Mouse (Mus musculus): Measurements from ENCODE around the gene Cbx1. TPM values are rescaled to one million over a fixed set of nuclear protein-coding genes. Genes with fewer than 3 reads are reported as not detected.

The Cbx1 gene
- polyA plus RNA-seq, 1 experiment from 2014 or later = 80.2 TPM

DNA sequence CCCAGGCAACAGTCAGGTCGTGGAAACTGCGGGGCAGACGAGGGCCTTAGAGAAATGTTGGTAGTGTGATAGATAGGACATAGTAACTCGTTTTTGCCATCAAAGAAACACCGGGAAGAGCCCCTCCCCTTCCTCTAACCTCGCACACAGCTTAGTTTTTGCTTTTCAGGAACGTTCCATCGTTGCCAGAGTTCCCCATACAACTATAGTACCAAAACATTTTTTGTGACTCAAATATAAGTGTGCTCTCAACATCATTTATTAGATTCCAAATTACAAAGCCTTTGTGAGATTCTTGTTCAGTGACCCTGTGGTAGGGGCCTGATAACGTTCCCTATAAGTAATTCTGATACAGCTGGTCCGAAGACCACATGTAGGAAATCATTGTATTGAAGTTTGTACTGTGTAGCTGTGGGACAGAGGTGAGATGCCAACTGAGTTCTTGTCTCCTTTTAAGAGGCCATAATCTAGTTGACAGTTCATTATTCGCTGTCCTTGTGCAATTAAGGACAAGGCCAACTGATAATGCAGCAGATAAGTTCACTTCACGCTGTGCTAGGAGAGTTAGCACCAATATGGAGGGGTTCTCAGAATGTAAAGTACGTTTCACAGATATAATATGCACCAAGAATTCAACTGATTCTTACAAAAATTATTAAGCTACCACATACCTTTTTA lies 41.8 kb downstream of the Cbx1 start:
- peaks cover 30% of the 10 kb centered on the region for H3K4me1 ChIP-seq (ENCODE audit: control insufficient read depth, insufficient read depth, low read length)
- ATAC-seq (ENCODE audit: low read depth) (no peak), DNase-seq (ENCODE audit: low spot score) (no peak)
- peaks cover 19% of the 10 kb centered on the region for H3K36me3 ChIP-seq (ENCODE audit: control insufficient read depth, insufficient read depth, low read length)
- no peaks in the 10 kb centered on the region for H3K9me3 ChIP-seq (ENCODE audit: control insufficient read depth, low read length)
- H3K9ac ChIP-seq (ENCODE audit: low read depth, low read length) = peak overlapping the region; percentile 81
- H3K27ac ChIP-seq (replicated peaks; ENCODE audit: low read depth, low read length) = peak overlapping the region; percentile 95
- H3K4me2 ChIP-seq (ENCODE audit: low read depth, low read length) = peak overlapping the region; percentile 58
- no peaks in the 10 kb centered on the region for H3K27me3 ChIP-seq (replicated peaks; ENCODE audit: control insufficient read depth, insufficient read depth, low read length)
- WGBS = 22% methylated on average over 13 of the region's 13 CpGs
- H3K4me3 ChIP-seq (ENCODE audit: low read depth, low read length) = peak overlapping the region; percentile 94

DNA sequence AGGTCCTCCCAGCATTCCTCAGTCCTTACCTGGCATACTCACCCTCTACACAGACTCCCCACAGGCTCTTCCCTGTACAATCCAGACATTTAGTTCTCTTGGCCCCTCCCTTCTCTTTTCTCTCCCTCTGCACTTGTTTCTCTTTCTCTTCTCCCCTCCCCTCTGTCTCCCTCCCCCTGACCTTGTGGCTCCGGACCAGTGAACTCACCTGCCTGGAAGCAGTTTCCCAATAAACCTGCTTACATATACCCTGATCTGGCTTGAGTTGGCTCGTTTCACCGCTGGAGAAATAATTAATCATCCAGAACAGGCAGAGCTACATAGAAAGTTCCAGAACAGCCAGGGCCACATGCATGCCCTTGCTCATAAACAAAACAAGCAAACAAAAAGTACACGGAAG lies 42.6 kb downstream of the Cbx1 start:
- DNase-seq (ENCODE audit: low spot score) = no peak
- no peak overlapping the region for H3K4me2 ChIP-seq (ENCODE audit: low read depth, low read length)
- peaks cover 11% of the 10 kb centered on the region for H3K36me3 ChIP-seq (ENCODE audit: control insufficient read depth, insufficient read depth, low read length)
- no peak for ATAC-seq (ENCODE audit: low read depth)
- H3K4me1 ChIP-seq (ENCODE audit: control insufficient read depth, insufficient read depth, low read length) = peaks cover 21% of the 10 kb centered on the region
- H3K9ac ChIP-seq (ENCODE audit: low read depth, low read length) = no peak overlapping the region
- H3K27me3 ChIP-seq (replicated peaks; ENCODE audit: control insufficient read depth, insufficient read depth, low read length) = no peaks in the 10 kb centered on the region
- WGBS = 67% methylated on average over 4 of the region's 4 CpGs
- no peak overlapping the region for H3K4me3 ChIP-seq (ENCODE audit: low read depth, low read length)
- H3K9me3 ChIP-seq (ENCODE audit: control insufficient read depth, low read length) = no peaks in the 10 kb centered on the region
- no peak overlapping the region for H3K27ac ChIP-seq (replicated peaks; ENCODE audit: low read depth, low read length)

DNA sequence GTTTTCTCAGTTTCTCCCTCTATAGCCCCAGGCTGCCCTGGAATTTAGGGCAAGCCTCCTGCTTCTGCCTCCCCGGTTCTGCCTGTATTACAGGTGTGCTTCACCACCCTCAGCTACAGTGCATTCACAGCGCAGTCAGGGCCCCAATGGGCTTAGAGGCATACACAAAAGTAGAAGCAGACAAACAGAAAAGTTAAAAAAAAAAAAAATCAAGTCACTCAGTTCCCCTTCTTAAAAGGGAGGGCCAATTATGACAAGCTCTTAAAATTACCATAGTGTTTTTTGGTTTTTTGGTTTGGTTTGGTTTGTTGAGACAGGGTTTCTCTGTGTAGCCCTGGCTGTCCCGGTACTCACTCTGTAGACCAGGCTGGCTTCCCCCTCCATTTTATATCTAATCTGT lies 43.6 kb downstream of the Cbx1 start:
- Histone ChIP-seq H3K27ac (replicated peaks; ENCODE audit: low read depth, low read length) (no peak overlapping the region), H3K36me3 (ENCODE audit: control insufficient read depth, insufficient read depth, low read length) (peaks cover 3% of the 10 kb centered on the region; the same call in 1 of the 2 replicates), H3K27me3 (replicated peaks; ENCODE audit: control insufficient read depth, insufficient read depth, low read length) (no peaks in the 10 kb centered on the region), H3K4me1 (ENCODE audit: control insufficient read depth, insufficient read depth, low read length) (peaks cover 11% of the 10 kb centered on the region), H3K4me3 (ENCODE audit: low read depth, low read length) (no peak overlapping the region), H3K9ac (ENCODE audit: low read depth, low read length) (no peak overlapping the region), H3K4me2 (ENCODE audit: low read depth, low read length) (no peak overlapping the region), H3K9me3 (ENCODE audit: control insufficient read depth, low read length) (no peaks in the 10 kb centered on the region)
- ATAC-seq (ENCODE audit: low read depth) (no peak), DNase-seq (ENCODE audit: low spot score) (no peak)
- 91% methylated on average over 3 of the region's 3 CpGs for WGBS

DNA sequence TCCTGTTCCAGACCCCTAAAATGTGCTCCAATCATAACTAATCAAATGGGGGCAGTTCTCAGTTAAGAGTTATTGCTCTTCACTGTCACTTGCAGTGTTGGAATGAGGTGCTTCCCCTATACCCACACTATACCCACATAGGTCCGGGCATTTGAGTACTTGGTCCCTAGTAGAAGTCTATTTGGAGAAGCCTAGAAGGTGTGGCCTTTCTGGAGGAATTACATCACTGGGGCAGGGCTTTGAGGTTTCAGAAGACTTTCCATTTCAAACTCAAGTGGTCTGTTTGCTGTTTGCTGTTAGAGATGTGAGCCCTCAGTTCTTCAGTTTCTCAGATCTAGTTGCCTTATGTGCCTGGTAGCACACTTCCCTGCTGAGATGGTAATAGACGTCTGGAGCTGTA lies 44.0 kb downstream of the Cbx1 start:
- no peak for ATAC-seq (ENCODE audit: low read depth)
- H3K4me3 ChIP-seq (ENCODE audit: low read depth, low read length) = no peak overlapping the region
- H3K36me3 ChIP-seq (ENCODE audit: control insufficient read depth, insufficient read depth, low read length) = no peaks in the 10 kb centered on the region
- 66% methylated on average over 2 of the region's 2 CpGs for WGBS
- no peaks in the 10 kb centered on the region for H3K27me3 ChIP-seq (replicated peaks; ENCODE audit: control insufficient read depth, insufficient read depth, low read length)
- no peak overlapping the region for H3K27ac ChIP-seq (replicated peaks; ENCODE audit: low read depth, low read length)
- no peaks in the 10 kb centered on the region for H3K9me3 ChIP-seq (ENCODE audit: control insufficient read depth, low read length)
- no peak overlapping the region for H3K4me2 ChIP-seq (ENCODE audit: low read depth, low read length)
- no peak overlapping the region for H3K9ac ChIP-seq (ENCODE audit: low read depth, low read length)
- peaks cover 9% of the 10 kb centered on the region for H3K4me1 ChIP-seq (ENCODE audit: control insufficient read depth, insufficient read depth, low read length)
- DNase-seq (ENCODE audit: low spot score) = no peak

DNA sequence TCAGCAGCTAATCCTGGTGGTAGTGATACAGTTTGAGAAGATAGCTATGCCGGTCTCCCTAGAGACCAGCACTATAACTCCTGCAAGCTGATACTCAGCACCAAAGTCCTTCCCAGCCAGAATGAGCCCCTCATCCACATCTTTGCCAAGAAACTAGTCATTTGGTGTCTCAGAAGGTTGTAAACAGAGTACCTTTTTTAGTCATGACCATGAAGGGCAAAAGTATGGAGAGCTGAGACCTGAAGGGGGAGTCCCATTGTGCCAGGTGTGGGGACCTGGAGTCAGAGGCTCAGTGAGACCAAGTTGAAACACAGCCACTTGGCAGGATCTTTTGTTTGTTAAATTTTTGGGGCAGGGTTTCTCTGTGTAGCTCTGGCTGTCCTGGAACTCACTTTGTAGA lies 45.2 kb downstream of the Cbx1 start:
- Histone ChIP-seq H3K36me3 (ENCODE audit: control insufficient read depth, insufficient read depth, low read length) (no peaks in the 10 kb centered on the region), H3K4me1 (ENCODE audit: control insufficient read depth, insufficient read depth, low read length) (no peaks in the 10 kb centered on the region), H3K27ac (replicated peaks; ENCODE audit: low read depth, low read length) (no peak overlapping the region), H3K9me3 (ENCODE audit: control insufficient read depth, low read length) (no peaks in the 10 kb centered on the region), H3K27me3 (replicated peaks; ENCODE audit: control insufficient read depth, insufficient read depth, low read length) (no peaks in the 10 kb centered on the region), H3K4me2 (ENCODE audit: low read depth, low read length) (no peak overlapping the region), H3K9ac (ENCODE audit: low read depth, low read length) (no peak overlapping the region), H3K4me3 (ENCODE audit: low read depth, low read length) (no peak overlapping the region)
- 89% methylated on average over 1 of the region's 1 CpGs for WGBS
- no peak for DNase-seq (ENCODE audit: low spot score)
- ATAC-seq (ENCODE audit: low read depth) = no peak

DNA sequence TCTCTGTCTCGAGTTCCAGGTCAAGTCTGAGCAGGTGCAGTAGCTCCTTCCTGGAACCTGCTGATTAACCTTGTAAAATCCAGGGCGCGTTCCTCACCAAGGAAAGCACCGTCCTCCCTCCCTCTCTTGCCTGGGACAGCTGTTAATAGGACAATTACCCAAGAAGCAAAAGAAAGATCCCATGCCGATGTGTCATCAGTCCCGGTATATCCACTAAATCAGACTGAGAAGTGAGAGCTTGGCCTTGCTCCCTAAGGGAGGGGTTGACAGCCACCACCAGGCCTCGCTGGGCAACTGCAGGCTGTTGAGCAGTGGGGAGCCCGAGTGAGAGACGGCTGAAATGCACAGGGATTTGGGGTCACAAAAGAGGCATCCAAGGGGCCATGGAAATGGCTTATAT lies 48.4 kb downstream of the Cbx1 start:
- no peak overlapping the region for H3K4me3 ChIP-seq (ENCODE audit: low read depth, low read length)
- no peak overlapping the region for H3K9ac ChIP-seq (ENCODE audit: low read depth, low read length)
- DNase-seq (ENCODE audit: low spot score) (no peak), ATAC-seq (ENCODE audit: low read depth) (no peak)
- no peak overlapping the region for H3K4me2 ChIP-seq (ENCODE audit: low read depth, low read length)
- no peaks in the 10 kb centered on the region for H3K27me3 ChIP-seq (replicated peaks; ENCODE audit: control insufficient read depth, insufficient read depth, low read length)
- H3K27ac ChIP-seq (replicated peaks; ENCODE audit: low read depth, low read length) = no peak overlapping the region
- no peaks in the 10 kb centered on the region for H3K4me1 ChIP-seq (ENCODE audit: control insufficient read depth, insufficient read depth, low read length)
- WGBS = 32% methylated on average over 9 of the region's 9 CpGs
- H3K36me3 ChIP-seq (ENCODE audit: control insufficient read depth, insufficient read depth, low read length) = no peaks in the 10 kb centered on the region
- no peaks in the 10 kb centered on the region for H3K9me3 ChIP-seq (ENCODE audit: control insufficient read depth, low read length)

DNA sequence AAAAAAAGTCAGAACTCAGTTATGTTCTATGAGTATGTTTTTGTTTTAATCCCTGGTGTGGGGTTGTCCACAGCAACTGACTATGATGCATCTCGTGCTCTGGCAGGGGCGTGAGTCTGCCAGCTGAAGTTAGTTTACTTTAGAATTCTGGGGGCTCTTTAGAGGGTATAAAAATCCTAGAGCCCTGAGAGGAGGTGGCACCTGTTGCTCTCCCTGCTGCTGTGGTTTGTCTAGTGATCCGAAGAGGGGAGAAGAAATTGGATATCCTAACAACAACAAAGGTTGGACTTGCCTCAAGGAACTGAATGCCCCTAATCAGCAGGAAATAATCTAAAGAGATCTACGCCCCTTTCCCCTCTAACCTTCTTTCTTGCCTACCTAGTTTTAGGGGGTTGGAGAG lies 49.4 kb downstream of the Cbx1 start:
- no peak for DNase-seq (ENCODE audit: low spot score)
- 47% methylated on average over 4 of the region's 4 CpGs for WGBS
- Histone ChIP-seq H3K36me3 (ENCODE audit: control insufficient read depth, insufficient read depth, low read length) (no peaks in the 10 kb centered on the region), H3K4me1 (ENCODE audit: control insufficient read depth, insufficient read depth, low read length) (no peaks in the 10 kb centered on the region), H3K27me3 (replicated peaks; ENCODE audit: control insufficient read depth, insufficient read depth, low read length) (no peaks in the 10 kb centered on the region), H3K27ac (replicated peaks; ENCODE audit: low read depth, low read length) (no peak overlapping the region), H3K9me3 (ENCODE audit: control insufficient read depth, low read length) (no peaks in the 10 kb centered on the region), H3K4me2 (ENCODE audit: low read depth, low read length) (no peak overlapping the region), H3K4me3 (ENCODE audit: low read depth, low read length) (no peak overlapping the region), H3K9ac (ENCODE audit: low read depth, low read length) (no peak overlapping the region)
- ATAC-seq (ENCODE audit: low read depth) = no peak

DNA sequence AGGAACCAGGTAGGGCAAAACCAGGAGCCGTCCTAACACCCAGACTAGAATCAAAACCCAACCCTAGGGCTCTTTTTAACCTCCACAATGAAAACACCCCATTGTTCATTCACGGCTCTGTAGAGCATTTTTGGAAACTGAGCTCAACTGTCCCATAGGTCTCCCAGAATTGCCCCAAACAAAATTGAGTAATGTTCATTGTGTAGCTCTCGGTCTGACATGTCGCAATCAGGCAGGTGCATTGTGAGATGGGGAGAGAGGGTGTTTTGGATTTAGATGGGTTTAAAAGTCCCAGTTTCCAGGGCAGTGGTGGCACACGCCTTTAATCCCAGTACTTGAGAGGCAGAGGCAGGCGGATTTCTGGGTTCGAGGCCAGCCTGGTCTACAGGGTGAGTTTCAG lies 50.5 kb downstream of the Cbx1 start:
- ATAC-seq (ENCODE audit: low read depth) = no peak
- Histone ChIP-seq H3K4me1 (ENCODE audit: control insufficient read depth, insufficient read depth, low read length) (no peaks in the 10 kb centered on the region), H3K27ac (replicated peaks; ENCODE audit: low read depth, low read length) (no peak overlapping the region), H3K27me3 (replicated peaks; ENCODE audit: control insufficient read depth, insufficient read depth, low read length) (no peaks in the 10 kb centered on the region), H3K4me3 (ENCODE audit: low read depth, low read length) (no peak overlapping the region), H3K36me3 (ENCODE audit: control insufficient read depth, insufficient read depth, low read length) (no peaks in the 10 kb centered on the region), H3K9ac (ENCODE audit: low read depth, low read length) (no peak overlapping the region), H3K9me3 (ENCODE audit: control insufficient read depth, low read length) (no peaks in the 10 kb centered on the region), H3K4me2 (ENCODE audit: low read depth, low read length) (no peak overlapping the region)
- WGBS = 71% methylated on average over 7 of the region's 7 CpGs
- DNase-seq (ENCODE audit: low spot score) = no peak

DNA sequence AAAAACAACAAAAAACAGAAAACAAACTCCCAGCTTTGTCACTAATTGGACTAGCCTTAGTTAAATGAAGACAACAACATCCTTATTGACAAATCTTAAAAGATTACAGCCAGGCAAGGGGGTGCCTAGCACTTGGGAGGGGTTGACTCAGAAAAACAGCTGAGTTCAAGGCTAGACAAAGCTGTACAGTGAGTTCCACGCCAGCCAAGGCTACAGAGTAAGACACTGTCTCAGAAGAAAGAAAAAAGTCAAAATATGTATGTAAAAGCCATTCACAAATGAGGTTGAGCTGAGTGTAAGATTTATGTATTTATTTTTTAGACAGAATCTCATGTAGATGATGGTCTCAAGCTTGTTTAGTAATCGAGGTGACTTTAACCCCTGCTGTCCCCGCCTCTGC lies 51.0 kb downstream of the Cbx1 start:
- H3K27ac ChIP-seq (replicated peaks; ENCODE audit: low read depth, low read length) = no peak overlapping the region
- no peaks in the 10 kb centered on the region for H3K27me3 ChIP-seq (replicated peaks; ENCODE audit: control insufficient read depth, insufficient read depth, low read length)
- no peak overlapping the region for H3K4me2 ChIP-seq (ENCODE audit: low read depth, low read length)

More for the DNA sequence above, 51.0 kb downstream of the Cbx1 start:
- WGBS = 69% methylated on average over 3 of the region's 3 CpGs
- DNase-seq (ENCODE audit: low spot score) (no peak), ATAC-seq (ENCODE audit: low read depth) (no peak)
- H3K4me1 ChIP-seq (ENCODE audit: control insufficient read depth, insufficient read depth, low read length) = no peaks in the 10 kb centered on the region
- no peak overlapping the region for H3K4me3 ChIP-seq (ENCODE audit: low read depth, low read length)
- no peaks in the 10 kb centered on the region for H3K9me3 ChIP-seq (ENCODE audit: control insufficient read depth, low read length)
- no peak overlapping the region for H3K9ac ChIP-seq (ENCODE audit: low read depth, low read length)
- no peaks in the 10 kb centered on the region for H3K36me3 ChIP-seq (ENCODE audit: control insufficient read depth, insufficient read depth, low read length)

Measured in embryonic facial prominence, embryonic 14.5 days (tissue).